Mouse (Mus musculus) cerebellum, adult 2 months (tissue): ENCODE measurements at regions not wholly inside any gene's neighbourhood (a gene's known extent, or its start where the extent isn't known, plus 50 kb on each side); places are given as distances from the start of the nearest gene placed in this dataset.
"Not testable (repeated sequence)": the region's sequence is repeated elsewhere in the genome, so short reads cannot be mapped to it uniquely, and the experiment has no call there.

ENCODE experiments used
- DNase-seq, 2 experiments: peaks; one replicate each; pipeline ENCODE4 v3.0.0; 2021
- H3K27ac ChIP-seq: fragments of 200-500 bp; 2 replicates; pipeline ENCODE4 v1.5.1; 2012; ENCODE audit warnings: low read length, control low read depth, inconsistent platforms; ENCODE audit not compliant: insufficient read depth
- H3K27me3 ChIP-seq: fragments of 200-500 bp; 2 replicates; pipeline ENCODE4 v1.6.1; 2012; ENCODE audit warnings: inconsistent platforms, mild to moderate bottlenecking, low read length, moderate library complexity; ENCODE audit not compliant: control insufficient read depth, insufficient read depth
- H3K4me1 ChIP-seq: fragments of 200-500 bp; 2 replicates; pipeline ENCODE4 v1.6.1; 2011; ENCODE audit warnings: low read length; ENCODE audit not compliant: control insufficient read depth, insufficient read depth
- H3K4me3 ChIP-seq: fragments of 200-500 bp; replicated peaks from 2 replicates; pipeline ENCODE3; 2011; ENCODE audit warnings: mild to moderate bottlenecking, low read depth, low read length, control low read depth; ENCODE audit not compliant: insufficient read depth
- CTCF ChIP-seq: fragments of 200-500 bp; IDR thresholded peaks from 2 replicates; pipeline ENCODE4 v1.5.1; 2011; ENCODE audit warnings: low read depth, mild to moderate bottlenecking, control low read depth, low read length, moderate library complexity, borderline replicate concordance; ENCODE audit not compliant: insufficient read depth
- POLR2A ChIP-seq: fragments of 200-500 bp; IDR thresholded peaks from 2 replicates; pipeline ENCODE4 v1.6.1; 2011; ENCODE audit warnings: low read length, control low read depth, borderline replicate concordance; ENCODE audit not compliant: insufficient read depth
- WGBS: fragments of 180-500 bp; shearing (Covaris S2); methylation state at CpG from one replicate; pipeline ENCODE4 v1.1.7; 2018; 5-methylcytosine and 5-hydroxymethylcytosine counted together

GRCm38 (mm10) chr9:27526681-27527080 lies 130.1 kb downstream of the Spata19 start:
- H3K4me3 ChIP-seq: no peak overlapping the region
- no peaks in the 10 kb centered on the region for H3K27me3 ChIP-seq
- TF ChIP-seq POLR2A (no peak), CTCF (no peak)
- no peak overlapping the region for H3K27ac ChIP-seq
- no peaks in the 10 kb centered on the region for H3K4me1 ChIP-seq
- WGBS: 22% methylated on average over 3 of the region's 3 CpGs
- no peak for DNase-seq

- WGBS: 19% methylated on average over 5 of the region's 5 CpGs
- H3K4me1 ChIP-seq: no peaks in the 10 kb centered on the region
- no peak for DNase-seq
- no peak for TF ChIP-seq CTCF
- no peak for TF ChIP-seq POLR2A
- no peak overlapping the region for H3K4me3 ChIP-seq
- H3K27me3 ChIP-seq: no peaks in the 10 kb centered on the region
- H3K27ac ChIP-seq: no peak overlapping the region
These were observed 141.9 kb downstream of the Spata19 start for GRCm38 (mm10) chr9:27538480-27538879.

- no peak for DNase-seq
- Histone ChIP-seq H3K27ac (no peak overlapping the region), H3K4me3 (no peak overlapping the region), H3K27me3 (no peaks in the 10 kb centered on the region), H3K4me1 (no peaks in the 10 kb centered on the region)
- TF ChIP-seq POLR2A: no peak
- no peak for TF ChIP-seq CTCF
- 69% methylated on average over 2 of the region's 2 CpGs for WGBS
These were observed 145.1 kb downstream of the Spata19 start for GRCm38 (mm10) chr9:27541585-27542151.

DNA sequence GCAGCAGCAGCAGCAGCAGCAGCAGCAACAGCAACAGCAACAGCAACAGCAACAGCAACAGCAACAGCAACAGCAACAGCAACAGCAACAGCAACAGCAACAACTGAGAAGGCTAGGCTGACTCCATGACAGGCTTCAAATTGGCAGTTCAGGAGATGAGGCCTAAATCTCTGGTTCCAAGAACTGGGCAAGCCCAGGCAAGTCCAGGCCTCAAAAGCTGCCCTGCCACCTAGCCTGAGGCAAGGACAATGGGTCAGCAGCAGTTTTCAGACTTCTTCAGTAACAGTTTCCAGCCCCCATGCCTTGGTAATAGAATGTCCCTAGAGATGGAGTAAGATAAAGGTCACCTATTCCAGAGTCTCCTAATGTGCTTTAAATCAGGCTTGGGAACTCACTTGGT lies 158.1 kb downstream of the Spata19 start:
- H3K27me3 ChIP-seq, DNase-seq, H3K4me3 ChIP-seq, H3K27ac ChIP-seq, H3K4me1 ChIP-seq: not testable (repeated sequence)

GRCm38 (mm10) chr9:27556315-27557225 lies 160.0 kb downstream of the Spata19 start:
- Histone ChIP-seq H3K27me3 (no peaks in the 10 kb centered on the region), H3K27ac (no peak overlapping the region), H3K4me1 (no peaks in the 10 kb centered on the region), H3K4me3 (no peak overlapping the region)
- TF ChIP-seq POLR2A (no peak), CTCF (no peak)
- WGBS: 41% methylated on average over 6 of the region's 6 CpGs
- DNase-seq: no peak

DNA sequence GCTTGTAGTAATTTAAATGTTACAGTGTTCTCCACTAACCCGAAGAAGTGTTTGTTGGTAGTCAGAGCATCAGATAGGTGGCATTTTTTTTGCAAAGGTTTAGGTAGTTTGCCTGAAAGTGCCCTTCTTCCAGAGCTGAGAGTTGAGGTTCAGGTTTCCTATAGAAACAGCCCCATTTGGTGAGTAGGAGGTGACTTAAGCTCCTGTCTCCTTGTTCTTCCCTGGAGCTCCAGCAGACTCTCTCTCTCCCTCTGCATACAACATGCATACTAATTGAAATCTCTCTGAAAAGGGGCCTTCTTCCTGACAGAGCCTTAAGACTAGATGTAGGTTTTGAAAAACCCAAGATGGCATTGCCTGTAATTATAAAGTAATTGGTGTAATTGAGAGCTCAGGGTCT lies 161.3 kb downstream of the Spata19 start:
- H3K27ac ChIP-seq: no peak overlapping the region
- TF ChIP-seq POLR2A (no peak), CTCF (no peak)
- H3K4me1 ChIP-seq: no peaks in the 10 kb centered on the region
- no peaks in the 10 kb centered on the region for H3K27me3 ChIP-seq
- H3K4me3 ChIP-seq: no peak overlapping the region
- 73% methylated on average over 1 of the region's 1 CpGs for WGBS
- no peak for DNase-seq

- 91% methylated on average over 3 of the region's 3 CpGs for WGBS
- no peak overlapping the region for H3K27ac ChIP-seq
- DNase-seq: no peak
- H3K4me3 ChIP-seq: no peak overlapping the region
- no peaks in the 10 kb centered on the region for H3K27me3 ChIP-seq
- no peaks in the 10 kb centered on the region for H3K4me1 ChIP-seq
- TF ChIP-seq CTCF (no peak), POLR2A (no peak)
These were observed 161.7 kb downstream of the Spata19 start for GRCm38 (mm10) chr9:27558286-27558685.

DNA sequence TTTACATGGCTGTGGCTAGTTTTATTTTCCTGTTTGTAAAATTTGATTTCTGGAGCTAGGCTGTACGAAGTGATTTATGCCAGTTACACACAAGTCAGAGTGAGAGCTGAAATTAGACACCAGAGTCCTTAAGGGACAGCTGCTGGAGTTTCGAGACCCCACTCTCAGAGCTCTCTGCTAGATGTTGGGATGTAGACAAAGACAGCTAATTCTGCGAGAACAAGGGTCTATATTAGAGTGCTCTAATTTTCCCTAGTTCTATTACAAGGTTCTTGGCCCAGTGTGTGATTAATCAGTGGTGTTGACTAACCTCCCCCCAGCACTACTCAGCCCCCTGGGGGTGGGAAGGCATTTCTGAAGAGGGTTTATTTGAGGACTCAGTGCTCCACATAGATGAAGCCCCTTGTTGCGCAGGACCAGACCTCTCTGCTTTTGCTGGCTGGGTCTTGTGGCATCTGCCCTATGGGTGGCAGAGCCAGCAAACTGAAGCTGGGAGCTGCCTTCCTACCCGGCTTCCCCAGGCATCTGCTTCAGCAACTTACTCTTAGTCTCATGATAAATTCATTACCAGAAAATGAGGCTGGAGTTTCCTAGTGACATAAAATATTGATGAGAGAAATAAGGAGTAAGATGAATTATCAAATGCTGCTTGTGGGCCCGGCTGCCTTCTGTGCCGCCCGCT lies 171.9 kb downstream of the Spata19 start:
- H3K27ac ChIP-seq: no peak overlapping the region

More for the DNA sequence above, 171.9 kb downstream of the Spata19 start:
- no peak for TF ChIP-seq POLR2A
- TF ChIP-seq CTCF: no peak
- H3K4me3 ChIP-seq: no peak overlapping the region
- 54% methylated on average over 8 of the region's 8 CpGs for WGBS
- no peak for DNase-seq
- no peaks in the 10 kb centered on the region for H3K4me1 ChIP-seq
- H3K27me3 ChIP-seq: no peaks in the 10 kb centered on the region
